Mouse (Mus musculus) testis, adult 2 months (tissue): ENCODE measurements at regions not wholly inside any gene's neighbourhood (a gene's known extent, or its start where the extent isn't known, plus 50 kb on each side); places are given as distances from the start of the nearest gene placed in this dataset.

Source experiments
- CTCF ChIP-seq: fragments of 200-500 bp; IDR thresholded peaks from 2 replicates; pipeline ENCODE4 v1.5.1; 2012; ENCODE audit warnings: low read depth, mild to moderate bottlenecking, inconsistent platforms, low read length, moderate library complexity; ENCODE audit not compliant: control insufficient read depth, insufficient read depth, insufficient replicate concordance
- POLR2A ChIP-seq: fragments of 200-500 bp; IDR thresholded peaks from 2 replicates; pipeline ENCODE4 v1.6.1; 2012; ENCODE audit warnings: low read depth, mild to moderate bottlenecking, inconsistent platforms, low read length, moderate library complexity; ENCODE audit not compliant: control insufficient read depth

- no peak for TF ChIP-seq CTCF
- TF ChIP-seq POLR2A, result no peak
These were observed 407.4 kb upstream of the Gm6657 start for GRCm38 (mm10) chr12:77786678-77787077.
